Mouse (Mus musculus) liver, embryonic 14.5 days (tissue): ENCODE measurements around the gene Lima1.

Experiments used
- CTCF ChIP-seq: IDR thresholded peaks from 2 replicates; pipeline ENCODE4 v1.5.1; 2016; ENCODE audit warnings: antibody characterized with exemption, low read depth, control low read depth
- EP300 ChIP-seq: IDR thresholded peaks from 2 replicates; pipeline ENCODE4 v1.6.1; 2016; ENCODE audit warnings: antibody characterized with exemption, low read depth

GRCm38 (mm10) chr15:99823322-99823898, 51.8 kb downstream of the Lima1 start:
- TF ChIP-seq CTCF (no peak), EP300 (no peak)
